Mouse (Mus musculus) neutrophil, adult 5-6 weeks (primary cell): ENCODE data around the gene Smad3. TPM values are rescaled to one million over a fixed set of nuclear protein-coding genes. Genes with fewer than 3 reads are reported as not detected.
A peak's percentile ranks its signal among the peaks of the same experiment; 100 is the strongest.

Experiments used
- ATAC-seq: fragments of 151-379, 151-347 bp; 2 replicates; pipeline ENCODE4 v1.8.0; 2017; ENCODE audit warnings: mild to moderate bottlenecking, moderate TSS enrichment; ENCODE audit not compliant: insufficient number of reproducible peaks, poor library complexity, low FRiP score, severe bottlenecking; ENCODE audit errors: extremely low read depth
- total RNA-seq: library from RNA; stranded (forward); fragments of 200-1000 nt; gene quantifications from 2 replicates; pipeline ENCODE4 v1.2.3, GENCODE M21; 2017

The Smad3 gene
- total RNA-seq, 1 experiment from 2014 or later: 28.7 TPM

- ATAC-seq: no peak
Measured at GRCm38 (mm10) chr9:63709857-63710256, 47.9 kb downstream of the Smad3 start.

GRCm38 (mm10) chr9:63709266-63709665 lies 48.5 kb downstream of the Smad3 start:
- no peak for ATAC-seq

- no peak for ATAC-seq
Measured at GRCm38 (mm10) chr9:63707816-63708588, 49.8 kb downstream of the Smad3 start.

GRCm38 (mm10) chr9:63706152-63706733 lies 51.6 kb downstream of the Smad3 start:
- peak; percentile 57 for ATAC-seq

GRCm38 (mm10) chr9:63704979-63705751 lies 52.6 kb downstream of the Smad3 start:
- no peak for ATAC-seq

- ATAC-seq: no peak
Measured at GRCm38 (mm10) chr9:63704131-63704530, 53.7 kb downstream of the Smad3 start.

- peak; percentile 16; the same call in 1 of the 2 replicates for ATAC-seq
Measured at GRCm38 (mm10) chr9:63703236-63703785, 54.5 kb downstream of the Smad3 start.

GRCm38 (mm10) chr9:63702502-63703013 lies 55.2 kb downstream of the Smad3 start:
- no peak for ATAC-seq

GRCm38 (mm10) chr9:63701957-63702309 lies 55.9 kb downstream of the Smad3 start:
- no peak for ATAC-seq

- no peak for ATAC-seq
Measured at GRCm38 (mm10) chr9:63701258-63701956, 56.4 kb downstream of the Smad3 start.

- no peak for ATAC-seq
Measured at GRCm38 (mm10) chr9:63699145-63699544, 58.6 kb downstream of the Smad3 start.

- ATAC-seq: no peak
Measured at GRCm38 (mm10) chr9:63698320-63699045, 59.3 kb downstream of the Smad3 start.

GRCm38 (mm10) chr9:63697606-63698005 lies 60.2 kb downstream of the Smad3 start:
- no peak for ATAC-seq

GRCm38 (mm10) chr9:63696463-63697105 lies 61.2 kb downstream of the Smad3 start:
- no peak for ATAC-seq

- ATAC-seq: no peak
Measured at GRCm38 (mm10) chr9:63691960-63692359, 65.8 kb downstream of the Smad3 start.

- ATAC-seq: no peak
Measured at GRCm38 (mm10) chr9:63690511-63690910, 67.3 kb downstream of the Smad3 start.

GRCm38 (mm10) chr9:63687413-63688015 lies 70.3 kb downstream of the Smad3 start:
- no peak for ATAC-seq
